Mouse (Mus musculus): Measurements from ENCODE around the gene Ltbp4.

Ltbp4 gene

DNA sequence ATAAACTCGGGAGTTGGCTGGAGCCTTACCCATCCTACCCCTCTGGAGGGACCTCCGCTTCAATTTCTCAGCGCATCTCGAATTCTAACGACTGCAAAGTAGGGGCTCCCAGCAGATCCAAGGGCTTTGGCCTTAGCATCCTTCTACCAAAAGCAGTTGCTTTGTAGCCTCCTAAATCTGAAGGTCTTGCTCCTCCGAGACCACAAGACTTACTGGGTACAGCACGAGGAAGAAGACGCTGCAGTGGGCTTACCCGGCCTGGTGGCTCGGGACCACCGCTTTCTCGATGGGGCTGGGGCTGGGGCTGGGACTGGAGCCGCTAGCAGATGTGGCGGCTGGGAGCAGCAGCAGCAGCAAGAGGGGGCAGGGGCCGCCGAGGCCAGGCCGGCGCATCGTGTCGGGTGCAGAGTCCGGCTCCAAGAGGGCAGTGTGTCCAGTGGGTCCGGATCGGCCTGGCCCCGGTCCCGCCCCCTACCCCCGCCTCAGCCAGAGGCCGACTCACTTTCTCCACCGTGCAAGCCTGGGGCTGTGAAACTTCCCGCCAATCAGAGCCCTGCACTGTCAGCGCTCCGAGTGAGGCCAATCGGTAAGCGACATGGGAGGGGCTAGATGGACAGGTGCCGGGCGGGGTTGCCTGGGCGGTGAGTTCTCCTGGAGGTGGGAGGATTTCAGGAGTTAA is at the start of gene Ltbp4:
Gene Ltbp4 (minus strand): TSS at position 518 of the 679 bp plus-strand sequence.
- 21% methylated on average over 36 of the region's 36 CpGs for WGBS

DNA sequence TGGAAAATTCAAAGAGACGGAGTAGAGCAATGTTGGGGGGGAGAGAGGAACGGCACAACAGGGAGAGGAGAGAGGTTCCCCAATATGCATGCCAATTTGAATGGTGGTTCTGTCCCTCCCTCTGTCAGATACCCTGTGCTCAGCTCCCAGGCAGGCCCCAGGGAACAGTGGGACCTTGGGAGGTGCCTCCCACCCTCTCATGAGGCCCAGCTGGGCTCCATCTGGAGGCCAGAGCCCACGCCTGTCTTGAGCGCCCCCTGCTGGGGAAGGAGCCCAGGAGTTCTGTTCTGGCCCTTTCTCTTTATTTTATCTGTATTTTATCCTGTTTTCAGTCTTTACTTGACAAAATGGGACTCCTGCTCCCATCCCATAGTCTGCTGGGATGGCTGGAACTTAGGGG is 47.2 kb upstream of the Ltbp4 start:
- WGBS = 30% methylated on average over 4 of the region's 4 CpGs

GRCm38 (mm10) chr7:27384134-27384533 is 46.6 kb upstream of the Ltbp4 start:
- WGBS = 77% methylated on average over 5 of the region's 5 CpGs

DNA sequence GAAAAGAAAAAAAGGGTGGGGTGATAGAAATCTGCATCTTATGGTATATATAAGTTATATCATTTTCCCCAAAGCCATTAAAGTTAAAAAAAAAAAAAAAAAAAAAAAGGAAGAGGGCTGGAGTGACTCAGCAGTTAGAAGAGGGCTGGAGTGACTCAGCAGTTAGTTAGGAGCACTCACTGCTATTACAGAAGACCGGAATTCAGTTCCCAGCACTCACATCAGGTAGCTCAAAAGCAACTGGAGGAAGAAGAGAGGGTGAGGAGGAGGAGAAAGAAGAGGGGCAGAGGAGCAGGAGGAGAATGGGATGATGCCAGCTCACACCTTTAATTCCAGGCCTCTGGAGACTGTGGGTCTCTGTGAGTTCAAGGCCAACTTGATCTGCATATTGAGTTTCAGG is 45.7 kb upstream of the Ltbp4 start:
- 61% methylated on average over 1 of the region's 1 CpGs for WGBS

GRCm38 (mm10) chr7:27381560-27381959 is 44.1 kb upstream of the Ltbp4 start:
- 60% methylated on average over 4 of the region's 4 CpGs for WGBS

GRCm38 (mm10) chr7:27381009-27381408 is 43.5 kb upstream of the Ltbp4 start:
- WGBS = 71% methylated on average over 1 of the region's 1 CpGs

DNA sequence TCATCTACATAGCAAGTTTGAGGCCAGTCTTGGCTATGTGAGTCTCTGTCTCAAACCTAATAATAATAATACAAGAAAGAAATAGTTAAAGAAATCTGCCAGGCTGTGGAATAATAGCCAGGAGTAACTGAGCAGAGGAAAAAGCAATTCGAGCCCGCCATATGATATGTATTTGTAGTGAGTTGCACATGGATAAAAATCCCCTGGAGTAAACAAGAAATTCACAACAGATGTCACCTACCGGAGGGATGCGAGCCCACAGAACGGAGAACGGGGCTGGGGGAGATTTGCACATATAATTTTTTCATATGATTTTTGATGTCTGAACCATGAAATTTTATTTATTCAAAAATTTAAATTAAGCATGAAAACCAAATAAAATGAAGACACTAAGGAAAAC is 42.3 kb upstream of the Ltbp4 start:
- WGBS = 74% methylated on average over 6 of the region's 6 CpGs

DNA sequence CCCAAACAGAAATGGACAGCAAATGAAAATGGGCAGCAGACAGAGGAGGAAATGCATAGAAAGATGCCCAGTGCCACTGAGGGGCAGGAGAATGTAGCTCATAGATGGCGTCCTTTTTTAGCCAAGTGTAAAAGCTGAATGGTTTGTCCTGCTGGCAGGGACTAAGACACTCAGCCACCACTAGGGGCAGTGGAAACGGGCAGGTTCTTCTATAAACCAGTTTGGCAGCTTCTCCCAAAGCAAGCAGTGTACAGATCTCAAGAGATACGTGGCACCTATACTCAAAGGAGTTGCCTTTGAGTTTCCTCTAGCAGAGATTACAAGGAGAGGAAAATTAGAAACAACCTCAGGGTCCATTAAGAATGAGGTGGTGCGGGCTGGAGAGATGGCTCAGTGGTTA is 40.9 kb upstream of the Ltbp4 start:
- 28% methylated on average over 4 of the region's 4 CpGs for WGBS

DNA sequence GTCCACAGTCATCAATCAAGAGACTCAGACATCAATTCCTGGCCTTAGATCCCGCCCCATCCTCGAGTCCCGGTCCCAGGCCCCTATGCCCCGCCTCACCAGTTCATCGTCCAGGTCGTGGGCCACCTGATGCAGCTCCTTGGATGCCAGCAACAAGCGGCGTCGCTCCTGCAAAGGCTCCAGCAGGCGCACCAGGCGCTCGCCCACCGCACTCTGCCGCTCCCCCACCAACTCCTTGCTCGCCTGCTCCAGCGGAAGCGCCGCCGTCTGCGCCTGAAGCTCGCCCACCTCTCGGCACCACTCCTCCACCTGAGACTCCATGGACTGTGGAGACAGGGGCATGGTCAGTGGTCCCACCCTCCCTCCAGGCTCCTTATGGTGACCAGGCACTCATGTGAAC is 37.8 kb upstream of the Ltbp4 start:
- WGBS = 19% methylated on average over 22 of the region's 22 CpGs

GRCm38 (mm10) chr7:27371715-27372462 is 34.4 kb upstream of the Ltbp4 start:
- 39% methylated on average over 44 of the region's 44 CpGs for WGBS

DNA sequence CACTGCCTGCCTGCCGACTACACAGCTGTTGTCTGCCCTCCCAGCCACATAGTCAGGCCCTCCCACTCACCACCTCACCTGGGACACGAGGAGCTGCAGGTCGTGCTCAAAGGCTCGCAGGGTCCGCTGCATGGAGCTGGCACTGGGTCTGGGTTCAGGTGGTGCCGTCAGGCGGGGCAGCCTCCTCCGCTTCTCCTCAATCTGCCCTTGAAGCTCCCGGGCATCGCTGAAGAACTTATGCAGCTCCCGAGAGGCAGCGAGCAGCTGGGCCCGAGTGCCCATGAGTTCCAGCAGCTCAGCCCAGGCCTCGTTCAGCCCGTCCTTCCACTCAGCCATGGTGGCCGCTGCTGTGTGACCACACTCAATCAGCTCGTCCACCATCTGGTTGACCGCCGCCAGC is 31.6 kb upstream of the Ltbp4 start:
- 82% methylated on average over 19 of the region's 19 CpGs for WGBS

DNA sequence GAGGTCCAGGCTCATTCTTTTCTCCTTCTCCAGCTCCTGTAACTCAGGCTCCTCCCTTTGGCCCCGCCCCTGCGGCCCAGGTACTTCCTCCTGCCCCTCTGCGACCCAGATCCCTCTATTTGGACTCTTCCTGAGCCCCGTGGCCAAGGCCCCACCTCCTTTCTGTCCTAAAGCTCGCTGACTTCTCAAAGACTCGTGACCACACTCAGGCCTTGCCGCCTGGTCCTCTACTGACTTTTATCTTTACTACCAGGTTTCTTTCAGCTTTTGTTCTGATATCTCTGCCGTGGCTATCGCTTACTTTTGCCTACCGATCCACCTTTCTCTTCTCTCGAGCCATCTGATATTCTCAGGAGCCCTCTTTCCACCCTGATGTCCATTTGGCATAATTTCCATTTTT is 30.5 kb upstream of the Ltbp4 start:
- WGBS = 60% methylated on average over 11 of the region's 11 CpGs

- 39% methylated on average over 21 of the region's 21 CpGs for WGBS
These were observed 28.8 kb upstream of the Ltbp4 start for GRCm38 (mm10) chr7:27366082-27366844.

DNA sequence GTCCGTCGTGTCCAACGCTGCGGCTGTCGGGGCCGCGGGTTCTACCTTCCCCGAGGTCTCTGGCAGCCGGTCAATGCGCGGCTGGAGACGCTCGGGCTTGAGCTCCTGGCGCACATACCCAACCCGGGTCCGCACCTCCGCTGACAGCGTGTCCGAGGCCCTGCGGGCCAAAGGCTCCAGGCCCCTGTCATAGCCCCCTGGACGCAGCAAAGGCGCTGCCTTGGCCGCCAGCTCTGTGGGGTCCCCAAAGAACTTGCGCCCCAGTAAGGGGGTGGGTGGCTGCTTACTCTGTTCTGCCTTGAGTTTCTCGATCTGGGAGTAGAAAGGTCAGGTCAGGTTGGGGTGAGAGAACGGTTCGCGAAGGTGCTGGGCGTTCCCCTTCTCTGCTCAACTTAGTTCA is 26.9 kb upstream of the Ltbp4 start:
- WGBS = 41% methylated on average over 29 of the region's 29 CpGs

DNA sequence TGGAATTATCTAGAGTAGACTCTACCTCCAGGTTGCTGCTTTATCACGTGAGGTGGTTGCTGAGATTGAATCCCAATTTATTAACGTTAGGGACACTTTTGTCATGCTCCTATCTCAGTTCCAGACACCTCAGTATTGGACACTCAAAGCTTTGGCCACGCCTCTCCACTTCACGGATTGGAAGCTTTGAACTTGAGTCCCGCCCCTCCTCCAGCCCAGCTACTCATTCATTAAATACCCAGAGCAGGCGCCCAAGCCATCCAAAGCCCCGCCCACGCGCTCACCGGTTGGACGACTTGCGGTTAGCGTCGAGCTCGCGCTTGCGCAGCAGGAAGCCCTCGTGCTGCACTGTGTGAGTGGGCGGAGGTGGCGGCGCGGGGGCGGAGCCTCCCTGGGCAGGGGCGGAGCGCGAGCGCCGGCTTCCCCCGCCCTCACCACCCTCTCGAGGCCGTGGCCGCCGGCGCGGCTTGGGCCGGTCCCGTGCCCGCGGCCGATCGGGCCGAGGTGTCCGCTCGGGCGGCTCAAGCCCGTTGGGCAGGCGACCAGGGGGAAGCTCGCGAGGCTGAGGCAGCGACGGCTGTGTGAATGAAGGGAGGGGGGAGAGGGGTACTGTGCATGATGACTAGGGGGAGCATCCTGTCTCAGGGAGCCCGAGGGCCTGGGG is 23.9 kb upstream of the Ltbp4 start:
- 1% methylated on average over 52 of the region's 52 CpGs for WGBS

DNA sequence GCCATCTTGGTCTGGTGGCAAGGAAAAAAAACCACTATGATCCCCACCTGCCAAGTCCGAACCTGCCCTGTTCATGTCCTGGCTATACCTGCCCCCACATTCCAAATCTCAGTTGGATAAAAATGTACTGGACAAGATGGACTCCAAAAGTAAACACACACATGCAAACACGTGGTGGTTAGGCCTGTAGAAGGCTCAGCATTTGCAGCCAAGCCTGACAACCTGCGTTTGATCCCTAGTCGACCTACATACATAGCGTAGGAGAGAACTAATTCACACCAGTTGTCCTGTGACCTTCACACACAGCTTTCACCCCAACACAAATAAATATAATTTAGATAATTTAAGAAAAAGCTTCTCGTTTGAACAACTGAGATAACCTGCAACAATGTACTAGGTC is 23.3 kb upstream of the Ltbp4 start:
- 64% methylated on average over 6 of the region's 6 CpGs for WGBS

DNA sequence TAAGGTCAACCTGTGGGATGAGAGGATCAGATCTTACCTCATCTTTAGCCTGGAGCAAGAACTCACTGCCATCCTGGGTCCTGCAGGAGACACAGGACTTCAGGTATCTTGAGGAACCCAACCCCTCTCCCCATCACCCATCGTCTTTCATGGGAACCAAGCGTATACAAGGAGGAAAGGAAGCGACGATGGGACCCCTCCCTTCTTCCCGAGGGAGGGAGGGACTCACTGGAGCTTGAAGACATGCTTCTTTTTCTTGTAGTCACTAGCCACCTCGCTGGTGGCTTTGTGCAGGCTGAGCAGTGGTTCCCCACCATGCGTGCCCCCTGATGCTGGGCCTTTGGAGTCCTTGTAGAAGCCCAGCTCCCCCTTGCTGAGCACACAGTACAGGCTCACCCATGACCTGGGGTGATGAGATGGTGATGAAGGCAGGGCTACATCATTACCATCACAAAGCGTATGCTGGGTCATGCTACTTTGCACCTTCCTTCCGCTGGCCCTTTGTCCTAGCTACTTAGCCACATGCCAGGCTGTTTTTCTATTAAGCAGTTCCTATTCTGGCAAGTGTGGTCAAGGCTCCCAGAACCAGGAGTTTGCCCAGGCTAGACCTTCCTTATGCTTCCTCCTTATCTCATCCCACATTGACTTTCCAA is 22.3 kb upstream of the Ltbp4 start:
- WGBS = 92% methylated on average over 9 of the region's 9 CpGs

DNA sequence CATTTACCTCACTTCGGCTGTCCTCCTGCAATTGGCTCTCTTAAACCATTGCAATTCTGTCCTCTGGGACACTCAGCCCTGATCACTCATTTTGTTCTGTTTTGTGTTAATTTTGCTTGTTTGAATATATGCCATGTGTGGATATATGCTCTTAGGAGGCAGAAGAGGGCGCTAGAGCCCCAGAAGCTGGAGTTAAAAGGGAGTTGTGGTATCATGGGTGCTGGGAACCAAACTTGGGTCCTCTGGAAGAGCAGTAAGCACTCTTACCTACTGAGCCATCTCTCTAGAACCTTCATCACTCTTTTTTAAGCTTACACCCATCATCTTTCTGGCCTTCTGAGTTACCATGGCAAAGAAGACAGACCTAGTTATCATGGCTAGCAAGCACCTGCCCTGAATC is 21.7 kb upstream of the Ltbp4 start:
- 68% methylated on average over 2 of the region's 2 CpGs for WGBS

DNA sequence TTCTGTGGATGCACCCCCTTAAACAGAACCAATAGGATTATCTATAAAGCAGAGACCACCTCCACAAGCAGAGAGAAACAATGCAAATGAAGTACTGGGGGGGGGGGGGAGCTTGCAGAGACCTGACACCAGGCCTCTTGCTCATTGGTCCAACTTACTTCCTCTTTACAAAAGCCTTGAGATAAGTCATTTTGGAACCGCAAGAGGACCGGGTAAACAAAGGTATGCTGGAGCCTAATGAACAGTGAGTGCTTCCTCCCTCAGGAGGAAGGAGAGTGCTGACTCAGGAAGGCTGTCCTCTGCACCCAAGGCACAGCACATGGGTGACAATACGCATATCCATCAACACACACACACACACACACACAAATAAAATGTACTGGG is 20.1 kb upstream of the Ltbp4 start:
- WGBS = 35% methylated on average over 3 of the region's 3 CpGs

GRCm38 (mm10) chr7:27356861-27357594 is 19.5 kb upstream of the Ltbp4 start, which contains the start of gene Gm20479:
TSS of gene Gm20479 (minus strand) at chr7:27357419.
- WGBS = 32% methylated on average over 27 of the region's 27 CpGs

DNA sequence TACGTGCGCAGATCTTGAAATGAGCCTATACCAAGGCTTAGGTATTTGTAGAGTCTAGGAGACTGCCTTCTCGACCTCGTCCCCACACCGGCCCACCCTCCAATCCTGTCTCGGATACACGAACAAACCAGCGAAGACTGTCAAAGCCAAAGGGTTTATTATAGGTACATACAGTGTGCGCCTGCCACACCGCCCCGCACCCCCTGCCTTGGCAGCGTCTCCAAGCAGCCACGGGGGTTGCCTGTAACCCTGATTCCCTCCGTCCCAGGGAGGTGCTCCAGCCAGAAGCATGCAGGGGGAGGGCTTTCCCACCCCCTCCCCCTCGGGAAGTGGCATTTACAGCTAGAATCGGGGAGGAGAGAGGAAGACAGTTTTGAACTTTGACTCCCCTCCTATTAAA is 18.8 kb upstream of the Ltbp4 start:
- 3% methylated on average over 16 of the region's 16 CpGs for WGBS

Measured in cerebral cortex, adult 2 months (tissue).